Mouse (Mus musculus): ENCODE results near the gene Hbb-bs.

GRCm38 (mm10) chr7:103874451-103874850, 46.6 kb upstream of the Hbb-bs start:
- TF ChIP-seq ZNF384 (IDR thresholded peaks at IDR 0.05; ENCODE audit: low read depth, low read length) (no peak), ZC3H11A (IDR thresholded peaks at IDR 0.05; ENCODE audit: borderline replicate concordance, low read depth, low read length) (no peak), MAFK (IDR thresholded peaks at IDR 0.05; ENCODE audit: insufficient read depth, low read depth, low read length) (no peak)
